Mouse (Mus musculus) v-Abl transformed pro-B cells (cell line): ENCODE measurements around the gene Ssu2.

Experiments used
- in situ Hi-C, 2 experiments: fragments of 400-800 bp; cut with MboI; formaldehyde crosslinking; loops; one replicate each; pipeline ENCODE4 v1.15.1; 2025; ENCODE audit not compliant: unreplicated experiment in 2 of 2

Gene Ssu2

DNA sequence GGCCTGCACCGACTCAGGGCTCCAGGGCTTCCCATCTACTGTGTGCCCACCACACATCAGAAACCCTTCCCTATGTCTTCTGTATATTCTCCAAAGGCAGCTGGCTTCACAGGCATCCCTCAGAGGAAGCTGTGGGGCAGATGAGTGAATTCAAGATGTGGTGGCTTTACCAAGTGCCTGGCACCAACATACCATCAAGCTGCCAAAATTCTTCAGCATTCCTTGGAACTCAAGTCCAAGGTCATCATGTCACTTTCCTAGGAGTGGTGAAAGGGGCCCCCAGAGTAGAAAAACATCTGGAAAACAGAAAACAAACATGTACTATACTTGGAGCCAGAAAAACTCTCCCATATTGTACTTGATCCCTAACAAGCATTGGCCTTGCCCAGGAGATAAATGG lies 28.5 kb downstream of the Ssu2 start:
- in situ Hi-C loops, result no loop called here

DNA sequence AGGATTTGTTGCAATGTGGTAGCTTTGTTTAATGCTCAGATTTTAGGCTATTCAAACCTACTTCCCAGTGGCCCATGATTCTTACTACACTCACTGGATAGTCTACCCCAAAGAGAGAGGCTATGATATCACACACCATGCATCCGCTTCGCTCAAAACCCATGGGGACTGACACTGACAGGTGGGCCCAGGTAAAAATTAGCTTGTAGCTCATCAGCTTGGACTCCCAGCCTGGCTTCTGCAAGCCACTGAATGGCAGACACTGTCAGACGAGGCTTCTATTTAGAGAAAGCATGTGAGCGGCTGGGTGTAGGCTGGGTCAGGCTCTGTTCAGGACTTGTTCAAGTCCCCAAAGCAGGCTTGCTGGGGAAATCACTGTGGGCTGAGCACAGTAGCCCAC lies 37.4 kb downstream of the Ssu2 start:
- in situ Hi-C loops, result no loop called here

DNA sequence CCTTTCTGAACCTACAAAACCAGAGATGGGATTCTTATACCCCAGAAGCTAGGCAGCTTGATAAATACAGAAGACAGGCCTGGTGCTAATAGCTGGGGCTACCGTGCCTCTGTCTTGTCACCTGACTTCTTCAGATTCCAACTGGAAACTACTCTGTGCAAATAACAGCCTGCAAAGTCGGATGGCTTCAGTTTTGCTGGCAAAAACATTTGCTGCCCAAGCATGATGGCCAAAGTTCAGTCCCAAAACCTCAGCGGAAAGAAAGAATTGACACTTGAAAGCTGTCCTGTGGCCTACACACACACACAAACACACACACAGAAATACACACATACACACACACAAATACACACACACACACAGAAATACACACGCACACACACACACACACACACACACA lies 48.8 kb downstream of the Ssu2 start:
- in situ Hi-C loops, result no loop called here

DNA sequence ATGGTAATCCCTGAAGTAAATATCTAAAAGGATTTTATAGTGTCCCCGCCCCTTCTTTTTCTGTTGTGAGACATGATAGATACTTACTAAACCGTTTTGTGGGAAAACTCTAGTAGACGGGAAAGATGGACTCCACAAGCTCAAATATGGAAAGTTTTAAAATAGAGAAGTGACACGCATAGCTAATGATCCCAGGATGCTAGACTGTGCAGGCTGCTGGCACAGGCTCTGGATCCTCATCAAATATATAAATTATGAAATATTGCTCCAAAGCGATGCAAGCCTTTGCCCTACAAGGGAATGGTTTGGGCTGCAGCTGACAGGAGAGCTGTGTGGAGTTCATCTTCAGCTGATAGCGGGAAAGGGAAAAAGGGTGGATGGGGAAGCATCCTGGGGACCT lies 50.2 kb downstream of the Ssu2 start:
- in situ Hi-C loops, result no loop called here

DNA sequence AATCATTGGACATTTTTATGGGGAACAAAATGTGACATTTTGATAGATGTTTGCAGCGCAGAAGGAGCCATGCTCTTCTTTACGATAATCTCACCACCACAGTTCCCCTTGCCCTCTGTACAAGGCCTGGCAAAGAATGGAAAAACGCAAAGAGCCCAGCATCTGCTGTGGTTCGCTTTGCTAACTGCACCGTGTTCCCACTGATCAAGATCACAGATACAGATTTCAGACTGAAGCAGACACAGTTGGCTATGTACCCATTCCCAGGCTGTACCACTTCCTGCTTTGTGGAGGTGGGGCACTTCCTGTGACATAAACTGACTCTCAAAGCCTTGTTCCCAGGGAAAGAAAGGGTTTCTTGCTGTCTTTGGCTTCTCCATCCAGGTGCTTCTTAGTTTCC lies 53.9 kb downstream of the Ssu2 start:
- in situ Hi-C loops, result no loop called here

DNA sequence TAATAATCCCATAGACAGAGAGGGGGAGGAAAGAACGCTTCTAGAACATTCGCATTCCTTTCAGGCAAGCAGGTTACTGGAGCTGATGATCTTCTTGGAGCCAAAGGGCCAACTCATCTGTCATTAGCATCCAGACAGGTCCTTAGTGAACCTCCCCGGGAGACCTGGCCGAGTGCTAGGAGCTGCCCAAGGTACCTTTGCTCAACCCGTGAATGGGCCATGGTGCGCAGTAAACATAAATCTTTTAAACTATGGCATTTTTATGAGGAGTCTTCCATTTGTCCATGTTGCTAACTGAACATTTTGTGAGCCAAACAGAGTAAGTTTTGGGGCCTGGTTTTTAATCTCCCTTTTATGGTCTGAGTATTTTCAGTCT lies 56.6 kb downstream of the Ssu2 start:
- in situ Hi-C loops, result no loop called here

DNA sequence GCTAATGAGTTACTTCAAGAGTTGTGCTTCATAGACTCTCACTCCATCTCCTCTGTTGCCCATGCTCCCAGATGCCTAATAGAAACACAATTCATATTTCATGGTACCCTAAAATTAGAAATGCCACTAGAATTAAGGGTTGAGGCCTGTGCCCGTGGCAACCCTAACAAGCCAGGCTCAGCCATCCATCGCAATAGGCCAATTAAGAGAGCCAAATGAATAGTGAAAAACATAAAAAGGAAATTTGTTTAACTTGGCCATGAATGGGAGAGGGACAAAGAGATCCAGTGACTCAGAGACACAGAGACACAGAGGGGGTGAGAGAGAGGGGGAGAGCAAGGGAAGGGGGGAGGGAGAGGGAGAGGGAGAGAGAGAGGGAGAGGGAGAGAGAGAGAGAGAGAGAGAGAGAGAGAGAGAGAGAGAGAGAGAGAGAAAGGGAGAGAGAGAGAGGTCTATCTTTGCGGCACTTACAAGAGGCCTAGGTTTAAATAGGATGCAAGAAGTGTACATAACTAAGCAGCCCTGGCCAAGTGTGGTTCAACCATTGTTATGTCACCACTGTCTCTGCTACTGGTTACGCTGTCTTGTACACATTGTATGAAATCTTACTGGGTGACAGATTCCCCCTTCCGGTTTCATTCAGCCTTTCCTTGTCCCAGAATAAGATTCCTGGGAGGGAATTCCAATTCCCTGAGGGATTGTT lies 57.2 kb downstream of the Ssu2 start:
- in situ Hi-C loops, result no loop called here

DNA sequence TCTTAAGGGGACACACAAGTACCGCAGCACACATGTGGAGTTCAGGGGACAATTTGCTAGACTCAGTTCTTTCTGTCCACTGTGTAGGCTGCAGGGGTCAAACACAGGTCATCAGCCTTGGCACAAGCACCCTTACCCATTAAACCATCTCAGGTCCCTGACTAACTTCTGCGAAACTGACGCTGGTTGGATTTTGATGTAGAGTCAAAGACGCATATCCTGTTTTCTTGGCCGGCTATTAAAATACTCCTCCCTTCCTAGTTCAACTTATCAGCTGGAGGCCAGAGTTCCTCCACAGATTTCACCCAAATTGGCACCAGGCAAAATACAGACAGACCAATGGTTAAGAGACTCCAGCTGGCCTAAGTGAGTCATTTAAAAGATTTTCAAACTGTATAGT lies 60.0 kb downstream of the Ssu2 start:
- in situ Hi-C loops, result no loop called here

DNA sequence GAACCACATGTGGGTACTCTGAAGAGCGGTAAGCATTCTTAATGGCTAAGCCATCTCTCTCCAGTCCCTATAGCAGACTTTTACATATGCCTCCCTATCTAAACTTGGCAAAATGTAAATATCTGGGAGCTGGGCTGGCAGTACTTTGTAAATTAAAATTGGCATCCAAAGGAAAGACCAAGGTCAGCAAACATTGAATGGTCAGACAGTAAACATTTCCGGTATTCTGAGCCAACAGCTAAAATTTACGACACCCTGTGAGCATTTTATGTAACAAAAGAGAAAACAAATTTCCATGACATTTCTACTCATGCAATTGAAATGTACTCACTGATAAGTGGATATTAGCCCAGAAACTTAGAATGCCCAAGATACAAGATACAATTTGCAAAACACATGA lies 62.6 kb downstream of the Ssu2 start:
- in situ Hi-C loops, result no loop called here

DNA sequence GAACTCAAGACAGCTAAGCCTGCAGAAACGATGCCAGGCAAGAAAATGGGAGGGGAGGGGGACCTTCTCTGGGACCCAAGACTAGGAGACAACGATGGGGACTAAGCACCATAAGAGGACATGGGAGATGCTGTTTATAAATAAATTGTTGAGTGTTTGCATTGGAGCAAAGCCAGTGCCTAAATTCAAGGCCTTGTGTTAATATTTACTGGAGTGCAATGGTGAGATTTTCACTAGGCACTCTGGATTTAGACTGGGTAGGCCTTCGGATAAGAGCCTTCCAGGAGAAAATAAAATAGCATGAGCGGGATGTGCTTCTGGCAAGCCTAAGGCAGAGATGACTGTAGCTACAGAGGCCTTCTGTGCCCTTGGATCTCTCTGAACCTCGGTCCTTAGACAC lies 64.9 kb downstream of the Ssu2 start:
- in situ Hi-C loops, result no loop called here

DNA sequence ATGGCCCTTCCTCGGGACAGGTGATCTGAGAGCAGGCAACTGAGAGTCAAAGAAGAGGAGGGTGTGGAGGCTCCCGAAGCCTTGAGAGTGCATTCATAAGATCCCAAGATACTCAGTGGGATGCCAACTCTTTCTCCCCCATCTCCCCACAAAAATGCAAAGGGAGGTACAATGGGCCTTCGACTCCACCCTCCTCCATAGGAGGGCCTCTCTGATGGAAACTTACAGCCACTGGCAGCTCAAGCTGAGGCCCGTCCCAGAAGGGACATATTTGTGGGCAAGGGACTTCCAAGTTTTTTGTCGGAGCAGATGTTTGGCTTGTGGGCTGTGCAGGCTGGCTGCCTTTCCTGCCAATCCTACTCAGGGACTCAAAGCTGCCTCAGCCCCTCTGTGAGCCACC lies 67.1 kb downstream of the Ssu2 start:
- in situ Hi-C loops, result no loop called here

DNA sequence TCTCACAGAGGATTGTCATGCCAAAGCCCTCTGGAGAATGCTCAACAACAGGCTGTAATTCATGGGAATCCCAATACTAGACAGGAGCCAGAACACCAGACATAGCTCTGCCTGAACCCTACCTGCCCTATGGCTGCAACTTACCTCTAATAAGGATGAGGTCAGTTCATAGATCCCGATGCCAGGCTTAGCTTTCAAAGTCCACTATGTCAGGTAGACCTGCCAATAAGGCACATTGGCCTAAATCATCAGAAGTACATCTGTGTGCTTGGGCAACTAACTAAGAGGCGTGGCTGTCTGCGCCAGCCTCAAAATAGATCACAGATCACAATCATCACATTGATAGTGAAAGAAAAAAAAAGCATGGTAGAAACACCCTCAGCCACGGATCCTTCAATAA lies 68.4 kb downstream of the Ssu2 start:
- in situ Hi-C loops, result no loop called here

DNA sequence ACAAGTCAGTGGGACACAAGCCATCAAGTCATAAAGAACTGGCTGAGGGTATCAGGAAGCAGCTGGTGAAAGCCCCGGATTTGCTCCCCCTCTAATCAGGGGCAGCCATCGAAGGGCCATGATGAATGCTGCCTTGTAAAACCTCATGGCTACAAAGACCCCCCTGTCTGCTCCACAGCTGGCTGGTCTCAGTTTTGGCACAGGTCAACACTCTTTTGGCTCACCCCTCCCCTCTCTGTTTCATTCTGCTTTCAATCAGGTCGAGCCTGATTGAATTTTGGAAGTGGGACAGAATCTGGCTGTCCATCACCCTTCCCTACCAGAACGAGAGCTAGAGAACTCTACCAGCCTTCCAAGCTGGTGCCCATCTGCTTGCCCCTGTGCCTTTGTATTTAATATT lies 76.4 kb downstream of the Ssu2 start:
- in situ Hi-C loops, result no loop called here

DNA sequence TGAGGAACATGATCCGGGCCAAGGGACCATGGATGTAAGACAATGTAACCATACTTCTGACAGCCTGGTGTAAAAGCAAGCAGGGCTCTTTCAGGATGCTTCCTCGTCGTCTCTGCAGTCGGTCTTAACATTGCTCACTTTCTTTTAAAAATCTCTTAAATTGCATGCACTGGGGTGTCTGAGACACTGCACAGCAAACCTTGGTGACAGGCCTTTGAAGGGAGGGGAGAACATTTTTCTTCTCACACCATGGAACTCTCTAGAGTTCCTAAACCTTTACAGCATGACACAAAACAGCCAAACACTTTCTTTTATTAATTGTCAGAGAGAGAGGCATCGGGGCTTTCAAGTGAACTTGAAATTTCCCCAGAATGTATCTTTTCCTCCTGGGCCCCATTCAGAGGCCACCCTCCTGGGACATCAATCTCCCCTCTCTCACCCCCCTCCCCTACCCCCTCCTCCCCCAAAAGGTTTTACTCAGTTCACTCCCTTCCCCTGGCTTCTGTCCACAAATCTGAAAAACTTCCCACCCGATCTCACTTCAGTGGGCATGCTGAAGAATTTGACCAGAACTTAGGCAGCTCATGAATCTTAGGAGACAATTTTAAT lies 78.4 kb downstream of the Ssu2 start:
- in situ Hi-C loops, result no loop called here
